Mouse (Mus musculus) kidney, postnatal 36 days (tissue): ENCODE measurements around the gene Cdca5.
A peak's percentile ranks its signal among the peaks of the same experiment; 100 is the strongest.
"Not testable (repeated sequence)": the region's sequence is repeated elsewhere in the genome, so short reads cannot be mapped to it uniquely, and the experiment has no call there.

Source experiments
- DNase-seq, 2 experiments: peaks; one replicate each; pipeline ENCODE4 v3.0.0; 2021 to 2022; ENCODE audit warnings: mixed read lengths in 2 of 2

The Cdca5 gene

DNA sequence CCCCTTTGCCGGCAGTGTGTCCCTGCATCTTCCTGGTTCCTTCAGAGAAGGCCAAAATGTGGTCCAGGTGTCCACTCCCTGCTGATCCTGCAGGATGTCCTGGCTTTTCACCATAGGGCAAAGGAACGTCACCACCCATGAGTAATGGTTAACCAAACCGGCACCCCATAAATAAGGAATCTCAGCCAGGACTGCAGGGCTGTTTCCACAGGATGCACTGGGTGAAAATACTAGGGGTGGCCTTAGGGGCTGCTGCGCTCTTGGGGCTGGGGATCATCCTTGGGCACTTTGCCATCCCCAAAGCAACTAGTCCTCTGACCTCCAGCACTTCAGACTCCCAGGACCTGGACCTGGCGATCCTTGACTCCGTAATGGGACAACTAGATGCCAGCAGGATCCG, 20.8 kb downstream of the Cdca5 start, which contains the start of gene Naaladl1:
TSS of gene Naaladl1 (plus strand) at position 197 of the 400 bp plus-strand sequence.
- DNase-seq, result peak; percentile 36 to 42

- DNase-seq, result peak; percentile 40 to 61
Measured at GRCm38 (mm10) chr19:6113116-6113515, 28.3 kb downstream of the Cdca5 start.

- peak; percentile 49 to 75 for DNase-seq
Measured at GRCm38 (mm10) chr19:6116113-6116850, 31.5 kb downstream of the Cdca5 start.

DNA sequence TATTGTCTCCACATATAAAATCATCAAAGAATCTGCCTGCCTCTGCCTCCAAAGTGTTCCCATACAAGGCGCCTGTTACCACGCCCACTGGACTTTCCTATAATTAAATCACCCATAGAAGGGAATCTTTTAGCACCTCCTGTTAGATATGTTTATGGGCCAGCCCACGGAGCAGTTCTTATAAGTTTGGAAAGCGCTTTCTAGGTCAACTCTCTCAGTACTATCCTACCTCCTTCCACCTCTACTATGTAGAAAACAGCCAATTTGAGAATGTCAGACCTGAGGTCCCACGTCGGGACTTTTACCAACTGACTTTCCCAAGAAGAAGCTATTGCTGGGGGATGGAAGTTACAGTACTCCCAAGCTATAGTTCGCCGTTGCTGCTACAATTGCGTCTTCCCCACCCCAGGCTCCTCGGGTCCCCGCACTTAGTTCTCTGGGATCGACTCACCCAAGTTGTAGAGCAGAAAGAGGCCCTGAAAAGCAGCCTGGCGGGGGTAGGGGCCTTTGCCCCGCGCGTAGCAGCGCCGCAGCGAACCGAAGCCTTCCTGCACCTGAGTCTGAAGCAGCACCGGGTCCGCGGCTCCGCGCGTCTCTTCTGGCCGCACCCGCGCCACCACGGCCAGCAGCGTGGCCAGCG, 32.7 kb downstream of the Cdca5 start:
- no peak for DNase-seq

GRCm38 (mm10) chr19:6117986-6118676, 33.3 kb downstream of the Cdca5 start, which contains the start of gene Sac3d1:
Gene Sac3d1, minus strand, starts transcription at chr19:6118650.
- DNase-seq, result peak; percentile 92 to 93

DNA sequence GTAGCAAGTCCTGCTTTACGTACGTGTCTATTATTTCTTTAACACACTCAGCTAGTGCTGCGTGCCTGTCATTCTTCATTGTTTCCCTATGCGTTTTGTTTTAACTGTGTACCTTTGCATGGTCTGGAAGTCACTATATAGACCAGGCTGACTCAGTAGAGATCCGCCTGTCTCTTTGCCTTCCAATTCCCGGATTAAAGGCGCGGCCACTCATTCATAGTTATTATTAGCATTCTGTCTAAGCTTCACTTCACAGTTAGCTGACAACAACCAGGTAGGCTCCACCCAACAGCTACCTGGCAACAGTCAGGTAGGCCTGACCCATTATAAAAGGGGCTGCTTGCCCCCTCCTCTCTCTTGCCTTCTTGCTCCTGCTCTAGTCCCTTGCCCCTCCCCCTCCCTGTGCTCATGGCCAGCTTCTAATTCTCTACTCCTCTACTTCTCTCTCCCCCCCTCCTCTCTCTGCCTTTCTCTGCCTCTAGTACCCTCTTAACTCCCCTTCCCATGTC, 33.9 kb downstream of the Cdca5 start:
- DNase-seq, result no peak

- DNase-seq, result peak; percentile 14 to 22
Measured at GRCm38 (mm10) chr19:6121761-6122160, 37.0 kb downstream of the Cdca5 start.

DNA sequence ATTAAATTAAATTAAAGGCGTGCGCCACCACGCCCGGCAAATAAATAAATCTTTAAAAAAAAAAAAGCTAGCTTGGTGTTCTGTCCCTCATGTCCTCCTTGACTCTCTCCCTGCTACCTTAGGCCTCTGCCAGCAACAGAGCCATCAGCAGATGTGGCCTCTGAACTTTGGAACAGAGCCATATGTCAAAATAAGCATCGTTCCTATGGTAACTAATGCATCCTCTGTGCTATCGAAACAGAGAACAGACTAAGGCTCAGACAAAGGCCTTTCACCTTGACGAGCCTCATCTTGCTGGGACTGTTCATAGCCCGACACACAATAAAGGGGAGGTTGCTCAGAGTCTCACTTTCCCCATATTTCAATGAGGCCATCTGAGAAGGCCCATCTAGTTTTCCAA, 38.5 kb downstream of the Cdca5 start:
- DNase-seq, result no peak

GRCm38 (mm10) chr19:6124898-6125297, 40.1 kb downstream of the Cdca5 start:
- DNase-seq, result no peak

DNA sequence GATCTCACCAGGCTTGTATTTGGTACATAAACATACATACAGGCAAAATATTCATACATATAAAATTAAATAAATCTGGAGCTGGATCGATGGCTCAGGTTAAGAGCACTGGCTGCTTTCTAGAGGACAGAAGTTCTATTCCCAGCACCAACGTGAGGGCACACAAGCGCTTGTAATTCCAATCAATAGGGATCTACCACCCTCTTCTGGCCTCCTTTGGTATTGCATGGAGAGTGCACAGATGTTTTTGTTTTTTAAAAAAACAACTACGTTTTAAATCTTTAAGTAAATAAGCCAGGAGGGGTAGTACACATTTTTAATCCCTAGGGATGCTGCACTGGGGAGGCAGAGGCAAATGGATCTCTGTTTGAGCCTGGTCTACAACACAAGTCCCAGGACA, 41.5 kb downstream of the Cdca5 start:
- peak; percentile 67 to 80 for DNase-seq

- no peak for DNase-seq
Measured at GRCm38 (mm10) chr19:6126789-6127580, 42.2 kb downstream of the Cdca5 start.

- DNase-seq, result peak; percentile 97 to 99
Measured at GRCm38 (mm10) chr19:6127760-6128341, 43.1 kb downstream of the Cdca5 start, which contains the start of gene Snx15. Gene Snx15, minus strand, starts transcription at chr19:6128304.

- DNase-seq, result not testable (repeated sequence)
Measured at GRCm38 (mm10) chr19:6130414-6131128, 45.8 kb downstream of the Cdca5 start.

GRCm38 (mm10) chr19:6132171-6132827, 47.5 kb downstream of the Cdca5 start:
- DNase-seq, result no peak

DNA sequence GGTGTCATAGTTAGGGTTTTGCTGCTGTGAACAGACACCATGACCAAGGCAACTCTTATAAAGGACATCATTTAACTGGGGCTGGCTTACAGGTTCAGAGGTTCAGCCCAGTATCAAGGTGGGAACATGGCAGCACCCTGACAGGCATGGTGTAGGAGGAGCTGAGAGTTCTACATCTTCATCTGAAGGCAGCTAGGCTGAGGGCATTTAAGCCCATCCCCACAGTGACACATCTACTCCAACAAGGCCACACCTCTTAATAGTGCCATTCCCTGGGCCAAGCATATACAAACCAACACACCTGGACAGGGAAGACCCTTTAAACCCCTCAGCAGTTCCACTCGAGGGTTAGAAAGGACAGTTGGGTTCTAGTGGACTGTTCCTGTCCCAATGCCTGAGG, 48.4 kb downstream of the Cdca5 start:
- DNase-seq, result not testable (repeated sequence)

DNA sequence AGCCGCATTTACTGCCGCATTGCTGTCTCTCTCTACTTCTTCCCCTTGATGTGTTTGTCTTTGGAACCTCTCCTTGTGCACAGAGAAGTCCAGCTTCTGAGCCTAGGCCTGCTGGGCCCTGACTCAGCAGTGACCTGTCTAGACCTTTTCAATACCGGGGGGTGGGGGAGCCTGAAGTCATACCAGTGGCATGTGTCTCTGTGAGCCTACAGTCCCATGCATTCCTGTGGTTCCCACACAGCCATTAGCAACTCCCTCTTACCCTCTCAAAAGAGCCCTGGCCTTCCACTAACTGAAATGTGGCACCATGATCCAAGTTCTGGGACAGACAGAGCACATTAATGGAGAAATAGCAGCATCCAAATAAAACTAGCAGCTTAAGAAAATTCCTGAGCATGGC, 51.6 kb downstream of the Cdca5 start:
- no peak for DNase-seq

DNA sequence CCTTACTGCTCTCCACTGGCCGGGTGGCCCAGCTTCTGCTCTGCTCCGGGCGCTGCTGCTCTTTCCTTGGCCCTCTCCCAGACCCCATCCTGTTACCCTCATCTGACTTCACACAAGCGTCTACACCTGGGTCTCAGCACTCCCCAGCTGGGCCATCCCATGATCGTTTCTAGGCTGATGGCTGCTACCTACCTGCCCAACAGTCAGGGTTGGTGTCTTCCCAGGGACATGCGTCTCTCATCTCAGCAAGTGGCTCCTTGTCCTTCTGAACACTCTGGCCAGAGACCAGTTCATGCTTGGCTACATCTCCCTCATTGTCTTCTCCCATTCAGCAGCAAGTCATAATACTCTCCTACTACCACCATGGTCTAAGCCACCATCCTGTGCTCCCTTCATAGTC, 54.9 kb downstream of the Cdca5 start:
- DNase-seq, result peak in 1 of 2 experiments; percentile 19

DNA sequence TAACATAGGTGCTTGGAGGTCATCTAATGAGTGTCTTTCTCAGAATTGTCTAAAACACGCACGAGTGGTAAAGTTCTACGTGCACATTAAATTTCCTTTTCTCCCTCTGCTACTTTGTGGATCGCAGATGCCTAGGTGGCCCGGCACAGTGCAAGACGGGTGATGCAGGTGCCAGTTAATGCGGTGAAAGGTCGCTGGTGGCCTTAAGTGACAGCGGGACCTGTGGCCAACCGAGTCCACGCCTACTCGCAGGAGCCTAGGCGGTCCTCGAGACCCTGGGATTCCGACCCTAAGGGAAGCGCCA, 55.5 kb downstream of the Cdca5 start:
- no peak for DNase-seq

DNA sequence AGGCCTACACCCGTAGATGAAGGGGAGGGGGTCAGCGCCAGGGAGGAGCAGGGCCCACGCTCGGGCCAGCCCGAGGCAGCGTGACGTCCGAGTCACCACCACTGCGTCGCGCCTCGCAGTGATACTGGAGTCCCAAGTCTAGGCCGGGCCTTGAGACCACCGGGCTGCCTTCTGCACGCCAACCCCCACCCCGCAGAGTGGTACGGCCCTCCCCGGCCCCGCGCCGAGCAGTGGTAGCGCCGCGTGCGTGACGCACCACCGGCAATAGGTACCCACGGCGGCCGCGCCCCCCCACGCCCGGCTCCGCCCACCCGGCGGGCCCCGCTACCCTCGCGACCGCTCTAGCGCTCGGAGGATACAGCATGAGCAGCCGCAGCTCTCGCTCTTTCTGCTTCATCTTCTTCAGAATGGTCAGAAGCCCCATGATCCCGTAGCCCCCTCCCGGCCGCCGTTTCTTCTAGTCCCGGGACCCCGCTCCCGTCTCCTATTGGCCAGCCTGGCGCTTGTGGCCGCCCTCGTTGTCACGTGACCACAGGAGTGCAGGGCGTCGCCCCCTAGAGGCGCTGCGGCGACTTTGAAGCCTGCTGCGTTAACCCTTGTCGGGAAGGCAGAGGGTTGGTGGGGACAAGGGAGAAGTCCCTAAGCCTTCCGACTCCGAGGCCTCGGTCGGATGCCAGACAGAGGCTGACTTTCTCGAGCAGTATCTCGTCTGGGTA, 56.1 kb downstream of the Cdca5 start, which contains the start of gene Batf2:
TSS of gene Batf2 (plus strand) at position 306 of the 716 bp plus-strand sequence.
- DNase-seq, result peak; percentile 92

DNA sequence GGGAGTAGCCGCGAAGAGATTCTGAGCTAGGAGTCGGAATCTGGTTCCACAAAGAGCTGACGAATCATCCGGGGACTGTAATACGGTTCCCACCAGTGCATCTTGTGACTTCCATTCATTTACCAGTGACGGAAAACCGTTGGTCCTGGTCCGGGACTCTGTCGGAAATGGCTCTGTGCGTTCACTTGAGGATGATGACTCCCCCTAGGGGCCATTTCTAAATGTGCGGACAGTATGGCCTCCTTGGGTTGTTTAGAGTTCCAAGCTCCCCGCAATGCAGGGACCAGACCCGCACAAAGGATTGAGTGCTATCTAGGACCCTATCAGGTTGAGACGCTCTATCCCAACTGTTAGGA, 56.6 kb downstream of the Cdca5 start, which contains the start of gene Arl2:
TSS of gene Arl2 (minus strand) at position 155 of the 356 bp plus-strand sequence.
- DNase-seq, result peak; percentile 87 to 88
